Mouse (Mus musculus) stomach, embryonic 15.5 days (tissue): Measurements from ENCODE around the gene Cped1. TPM values are rescaled to one million over a fixed set of nuclear protein-coding genes. Genes with fewer than 3 reads are reported as not detected.

Experiments
- ATAC-seq: fragments of 200-750 bp; cut with Nextera tagmentation; 2 replicates; pipeline ENCODE4 v1.8.0; 2017; ENCODE audit warnings: low read depth, moderate number of reproducible peaks, moderate TSS enrichment; ENCODE audit not compliant: insufficient read depth, low FRiP score
- H3K27ac ChIP-seq: fragments of 300-500 bp; sonication (generic); 2 replicates; pipeline ENCODE4 v1.5.1; 2015; ENCODE audit warnings: mild to moderate bottlenecking, inconsistent platforms
- H3K27me3 ChIP-seq: fragments of 300-500 bp; sonication (generic); replicated peaks from 2 replicates; pipeline ENCODE4 v1.6.1; 2015; ENCODE audit warnings: inconsistent platforms
- H3K36me3 ChIP-seq: fragments of 300-500 bp; sonication (generic); 2 replicates; pipeline ENCODE4 v1.6.1; 2015; ENCODE audit warnings: inconsistent platforms
- H3K4me1 ChIP-seq: fragments of 300-500 bp; sonication (generic); 2 replicates; pipeline ENCODE4 v1.6.1; 2015; ENCODE audit warnings: inconsistent platforms
- H3K4me2 ChIP-seq: fragments of 300-500 bp; sonication (generic); 2 replicates; pipeline ENCODE4 v1.6.1; 2015; ENCODE audit warnings: mild to moderate bottlenecking, inconsistent platforms
- H3K4me3 ChIP-seq: fragments of 300-500 bp; sonication (generic); replicated peaks from 2 replicates; pipeline ENCODE4 v1.5.1; 2015; ENCODE audit warnings: inconsistent platforms
- H3K9ac ChIP-seq: fragments of 300-500 bp; sonication (generic); 2 replicates; pipeline ENCODE4 v1.6.1; 2015; ENCODE audit warnings: inconsistent platforms
- H3K9me3 ChIP-seq: fragments of 300-500 bp; sonication (generic); 2 replicates; pipeline ENCODE4 v1.6.1; 2016; ENCODE audit warnings: inconsistent platforms
- WGBS: fragments of 180-500 bp; shearing (Covaris S2); methylation state at CpG from one replicate; pipeline ENCODE4 v1.1.7; 2015; 5-methylcytosine and 5-hydroxymethylcytosine counted together
- polyA plus RNA-seq: library from polyadenylated mRNA; unstranded; fragments of >200 nt; fragmentation: Nextera tagmentation; extraction: Ambion mirVana; gene quantifications from 2 replicates; pipeline ENCODE4 v1.2.1, GENCODE M21; 2015

Gene Cped1
- polyA plus RNA-seq, 1 experiment from 2014 or later = 20.4 TPM

- H3K9ac ChIP-seq = no peak overlapping the region
- no peak for ATAC-seq
- no peaks in the 10 kb centered on the region for H3K27me3 ChIP-seq
- H3K4me1 ChIP-seq = no peaks in the 10 kb centered on the region
- H3K4me2 ChIP-seq = no peak overlapping the region
- H3K4me3 ChIP-seq = no peak overlapping the region
- no peak overlapping the region for H3K27ac ChIP-seq
- H3K36me3 ChIP-seq = no peaks in the 10 kb centered on the region
- no peaks in the 10 kb centered on the region for H3K9me3 ChIP-seq
Observed at GRCm38 (mm10) chr6:22268677-22269076, 283.0 kb downstream of the Cped1 start.

DNA sequence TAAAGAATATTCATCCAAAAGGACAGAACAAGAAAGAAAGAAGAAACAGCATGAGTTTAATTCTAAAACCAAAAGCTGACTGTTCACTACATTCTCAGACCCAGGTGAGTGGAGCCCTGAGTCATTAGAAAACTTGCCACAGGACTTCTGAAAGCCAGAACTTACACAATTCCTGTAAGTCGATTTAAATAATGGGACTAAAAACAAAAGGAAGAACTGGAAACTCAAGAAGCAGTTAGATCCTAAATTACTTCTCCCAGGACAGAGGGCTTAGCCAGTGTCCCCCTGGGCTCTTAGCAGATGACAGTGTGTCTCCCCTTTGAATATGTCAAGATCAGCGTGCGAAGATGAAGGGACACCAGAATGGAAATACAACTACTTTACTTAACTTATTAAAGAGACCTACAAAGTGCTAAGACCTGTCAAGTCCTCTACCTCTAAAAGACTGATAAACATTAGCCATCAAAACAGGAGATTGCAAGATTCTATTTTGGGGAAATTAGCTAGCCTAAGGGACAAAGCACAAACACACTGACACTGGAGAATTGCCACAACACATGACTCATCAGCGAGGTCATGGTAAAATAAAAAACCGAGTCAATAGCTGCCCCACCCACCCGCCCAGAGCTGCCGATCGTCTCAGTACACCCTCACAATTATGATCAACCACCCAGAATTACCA is 284.3 kb downstream of the Cped1 start:
- no peak for ATAC-seq
- H3K9me3 ChIP-seq = no peaks in the 10 kb centered on the region
- no peak overlapping the region for H3K9ac ChIP-seq
- H3K27me3 ChIP-seq = no peaks in the 10 kb centered on the region
- WGBS = 66% methylated on average over 8 of the region's 8 CpGs
- H3K36me3 ChIP-seq = no peaks in the 10 kb centered on the region
- no peaks in the 10 kb centered on the region for H3K4me1 ChIP-seq
- no peak overlapping the region for H3K4me3 ChIP-seq
- no peak overlapping the region for H3K4me2 ChIP-seq
- H3K27ac ChIP-seq = no peak overlapping the region

- WGBS = 84% methylated on average over 3 of the region's 3 CpGs
- Histone ChIP-seq H3K27ac (no peak overlapping the region), H3K36me3 (no peaks in the 10 kb centered on the region), H3K27me3 (no peaks in the 10 kb centered on the region), H3K4me2 (no peak overlapping the region), H3K9me3 (no peaks in the 10 kb centered on the region), H3K4me3 (no peak overlapping the region), H3K4me1 (peaks cover 7% of the 10 kb centered on the region; the same call in 1 of the 2 replicates), H3K9ac (no peak overlapping the region)
- ATAC-seq = no peak
Observed at GRCm38 (mm10) chr6:22277941-22278340, 292.2 kb downstream of the Cped1 start.

DNA sequence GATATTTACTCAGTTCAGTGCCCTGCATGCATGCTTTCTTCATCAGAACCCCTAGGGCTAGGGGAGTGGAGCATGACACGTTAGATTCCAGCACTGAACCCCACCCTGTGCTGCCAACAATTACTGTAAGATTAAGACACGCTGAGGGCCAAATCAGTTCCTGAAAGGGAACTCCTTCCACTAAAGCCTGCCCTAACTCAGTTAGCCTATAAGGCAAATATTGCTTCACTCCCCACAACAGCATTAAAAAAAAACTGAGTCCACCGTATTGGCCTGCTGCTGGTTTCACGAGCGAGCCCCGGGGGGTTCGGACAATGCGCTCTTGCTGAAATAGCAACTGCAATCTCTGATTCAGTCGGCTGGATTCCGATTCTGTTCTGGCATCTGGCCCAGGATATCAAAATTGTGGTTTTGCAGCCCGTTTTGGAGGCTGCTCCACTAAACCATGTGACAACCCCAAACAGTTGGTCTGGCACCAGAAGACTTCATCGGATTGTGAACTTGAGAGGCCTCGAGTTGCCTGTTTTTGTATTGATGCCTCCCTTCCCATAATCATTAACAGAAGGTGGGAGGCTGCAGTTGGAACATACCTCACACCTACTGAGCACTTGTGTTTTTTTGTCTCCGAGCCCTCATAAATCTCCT is 294.6 kb downstream of the Cped1 start:
- H3K27ac ChIP-seq = peak overlapping the region; percentile 63
- H3K4me3 ChIP-seq = no peak overlapping the region
- ATAC-seq = peak; percentile 53; the same call in 1 of the 2 replicates

GRCm38 (mm10) chr6:22282405-22282804 is 296.7 kb downstream of the Cped1 start:
- 85% methylated on average over 4 of the region's 4 CpGs for WGBS
- Histone ChIP-seq H3K9me3 (no peaks in the 10 kb centered on the region), H3K4me3 (no peak overlapping the region), H3K27ac (no peak overlapping the region), H3K9ac (no peak overlapping the region), H3K36me3 (no peaks in the 10 kb centered on the region), H3K27me3 (no peaks in the 10 kb centered on the region), H3K4me1 (peaks cover 7% of the 10 kb centered on the region; the same call in 1 of the 2 replicates), H3K4me2 (no peak overlapping the region)
- ATAC-seq = no peak

More for the DNA sequence above, 294.6 kb downstream of the Cped1 start:
- H3K9ac ChIP-seq = no peak overlapping the region
- WGBS = 44% methylated on average over 14 of the region's 14 CpGs
- H3K9me3 ChIP-seq = no peaks in the 10 kb centered on the region
- no peaks in the 10 kb centered on the region for H3K27me3 ChIP-seq
- H3K4me1 ChIP-seq = peaks cover 7% of the 10 kb centered on the region; the same call in 1 of the 2 replicates
- no peaks in the 10 kb centered on the region for H3K36me3 ChIP-seq
- H3K4me2 ChIP-seq = peak overlapping the region; percentile 31; the same call in 1 of the 2 replicates

DNA sequence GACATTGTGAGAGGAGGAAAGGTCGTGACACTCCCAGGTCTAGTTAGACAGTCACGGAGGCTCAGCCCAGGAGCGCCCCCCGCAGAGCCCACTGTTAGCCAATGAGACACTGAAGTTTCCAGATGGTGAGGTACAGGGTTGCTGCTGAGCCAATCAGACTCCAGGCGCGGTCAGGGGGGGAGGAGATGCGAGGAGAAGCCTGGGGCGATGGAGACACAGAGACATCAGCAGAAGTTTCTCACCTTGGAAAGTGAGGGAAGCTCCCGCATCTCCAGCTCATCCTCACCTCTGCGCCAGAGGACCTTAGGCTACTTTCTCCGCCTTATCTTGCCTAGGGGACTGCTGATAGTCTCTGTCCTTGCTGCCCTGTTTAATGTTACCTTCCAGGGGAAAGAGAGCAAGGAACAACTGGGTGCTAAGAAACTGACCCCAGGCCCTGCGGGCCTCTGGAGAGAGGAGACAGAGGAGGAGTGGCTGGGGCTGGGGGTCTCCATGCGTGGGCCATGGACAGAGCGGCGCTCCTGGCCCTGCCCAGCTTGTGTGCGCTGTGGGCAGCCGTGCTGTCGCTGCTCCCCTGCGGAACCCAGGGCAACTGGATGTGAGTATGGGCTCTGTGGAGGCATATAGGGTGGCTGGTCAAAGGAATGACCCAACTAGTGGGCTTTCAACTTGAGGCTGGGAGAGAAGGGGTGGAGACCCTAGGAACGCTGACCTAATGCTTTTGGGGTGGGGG is 302.5 kb downstream of the Cped1 start, which contains the start of gene Wnt16:
Gene Wnt16 (plus strand): TSS at position 224 of the 733 bp plus-strand sequence.
- ATAC-seq = peak; percentile 23; the same call in 1 of the 2 replicates
- WGBS = 4% methylated on average over 20 of the region's 20 CpGs
- H3K9ac ChIP-seq = 0 out of 2 replicates have a peak within 1 kb of the TSS, but pooled peaks have one; percentile 4

GRCm38 (mm10) chr6:22288737-22289460 is 303.2 kb downstream of the Cped1 start:
- Histone ChIP-seq H3K4me2 (peak overlapping the region; percentile 91), H3K27me3 (peaks cover 8% of the 10 kb centered on the region), H3K27ac (no peak overlapping the region), H3K4me3 (peak overlapping the region; percentile 41), H3K9ac (0 out of 2 replicates have a peak overlapping the region, but pooled peaks have one; percentile 4), H3K9me3 (no peaks in the 10 kb centered on the region), H3K36me3 (no peaks in the 10 kb centered on the region), H3K4me1 (peaks cover 17% of the 10 kb centered on the region)
- peak; percentile 59; the same call in 1 of the 2 replicates for ATAC-seq
- 1% methylated on average over 38 of the region's 38 CpGs for whole genome bisulfite sequencing

More for the DNA sequence above, 302.5 kb downstream of the Cped1 start, which contains the start of gene Wnt16:
- Histone ChIP-seq H3K36me3 (no peaks in the 10 kb centered on the region), H3K4me3 (peak within 1 kb of the TSS; percentile 41), H3K4me2 (peak within 1 kb of the TSS; percentile 91), H3K27me3 (peaks cover 8% of the 10 kb centered on the region), H3K27ac (no peak within 1 kb of the TSS), H3K9me3 (no peaks in the 10 kb centered on the region), H3K4me1 (peaks cover 17% of the 10 kb centered on the region)

- Histone ChIP-seq H3K4me1 (peaks cover 17% of the 10 kb centered on the region), H3K9me3 (no peaks in the 10 kb centered on the region), H3K27me3 (peaks cover 8% of the 10 kb centered on the region), H3K4me3 (peak overlapping the region; percentile 41), H3K27ac (no peak overlapping the region), H3K36me3 (no peaks in the 10 kb centered on the region), H3K9ac (no peak overlapping the region), H3K4me2 (peak overlapping the region; percentile 91)
- no peak for ATAC-seq
- WGBS = 6% methylated on average over 21 of the region's 21 CpGs
Observed at GRCm38 (mm10) chr6:22289461-22290021, 303.8 kb downstream of the Cped1 start.

- no peak overlapping the region for H3K4me3 ChIP-seq
- H3K4me2 ChIP-seq = no peak overlapping the region
- no peak for ATAC-seq
- H3K9me3 ChIP-seq = no peaks in the 10 kb centered on the region
- H3K27ac ChIP-seq = no peak overlapping the region
- WGBS = 71% methylated on average over 8 of the region's 8 CpGs
- no peaks in the 10 kb centered on the region for H3K36me3 ChIP-seq
- peaks cover 8% of the 10 kb centered on the region for H3K27me3 ChIP-seq
- peaks cover 17% of the 10 kb centered on the region for H3K4me1 ChIP-seq
- no peak overlapping the region for H3K9ac ChIP-seq
Observed at GRCm38 (mm10) chr6:22290790-22291189, 305.1 kb downstream of the Cped1 start.

DNA sequence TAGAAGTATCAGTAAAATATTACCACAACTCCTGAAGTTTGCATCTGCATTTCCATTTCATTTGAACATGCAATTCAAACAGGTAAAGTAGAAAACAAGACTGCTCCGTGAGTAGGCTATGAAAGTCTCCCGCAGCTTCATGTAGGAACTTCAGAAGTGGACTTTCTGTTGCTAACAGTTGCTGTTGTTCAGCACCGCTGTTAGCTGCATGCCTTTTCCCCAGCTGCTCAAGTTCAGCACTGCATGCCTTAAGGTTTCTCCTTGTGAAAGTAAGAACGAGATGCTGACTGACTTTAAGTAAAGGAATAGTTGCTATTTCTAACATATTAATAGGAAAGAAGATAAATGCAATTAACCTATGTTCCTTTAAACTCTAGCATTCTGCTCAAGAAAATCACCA is 306.3 kb downstream of the Cped1 start:
- peaks cover 17% of the 10 kb centered on the region for H3K4me1 ChIP-seq
- WGBS = 31% methylated on average over 4 of the region's 4 CpGs
- no peaks in the 10 kb centered on the region for H3K36me3 ChIP-seq
- H3K4me3 ChIP-seq = no peak overlapping the region
- no peak overlapping the region for H3K9ac ChIP-seq
- no peaks in the 10 kb centered on the region for H3K9me3 ChIP-seq
- peaks cover 8% of the 10 kb centered on the region for H3K27me3 ChIP-seq
- no peak overlapping the region for H3K27ac ChIP-seq
- H3K4me2 ChIP-seq = no peak overlapping the region
- ATAC-seq = no peak

GRCm38 (mm10) chr6:22293922-22294321 is 308.2 kb downstream of the Cped1 start:
- Histone ChIP-seq H3K4me2 (no peak overlapping the region), H3K4me1 (peaks cover 4% of the 10 kb centered on the region), H3K27ac (no peak overlapping the region), H3K36me3 (no peaks in the 10 kb centered on the region), H3K9me3 (no peaks in the 10 kb centered on the region), H3K9ac (no peak overlapping the region), H3K4me3 (no peak overlapping the region), H3K27me3 (no peaks in the 10 kb centered on the region; the same call in 1 of the 2 replicates)
- no peak for ATAC-seq
- 61% methylated on average over 3 of the region's 3 CpGs for WGBS
